Mouse (Mus musculus) forebrain, embryonic 16.5 days (tissue): ENCODE measurements around the gene Map1lc3b. TPM values are rescaled to one million over a fixed set of nuclear protein-coding genes. Genes with fewer than 3 reads are reported as not detected.

ENCODE experiments used
- ATAC-seq: fragments of 200-750 bp; cut with Nextera tagmentation; 2 replicates; pipeline ENCODE4 v1.8.0; 2017; ENCODE audit warnings: mild to moderate bottlenecking, moderate library complexity
- H3K27ac ChIP-seq: fragments of 300-500 bp; sonication (generic); 2 replicates; pipeline ENCODE4 v1.5.1; 2014; ENCODE audit warnings: low read length, control low read depth
- H3K27me3 ChIP-seq: fragments of 300-500 bp; sonication (generic); replicated peaks from 2 replicates; pipeline ENCODE4 v1.6.1; 2014; ENCODE audit warnings: low read length; ENCODE audit not compliant: control insufficient read depth, insufficient read depth
- H3K36me3 ChIP-seq: fragments of 300-500 bp; sonication (generic); 2 replicates; pipeline ENCODE4 v1.6.1; 2014; ENCODE audit not compliant: control insufficient read depth, insufficient read depth
- H3K4me1 ChIP-seq: fragments of 300-500 bp; sonication (generic); replicated peaks from 2 replicates; pipeline ENCODE4 v1.6.1; 2014; ENCODE audit warnings: low read length; ENCODE audit not compliant: control insufficient read depth, insufficient read depth
- H3K4me2 ChIP-seq: fragments of 300-500 bp; sonication (generic); 2 replicates; pipeline ENCODE4 v1.6.1; 2014; ENCODE audit warnings: mild to moderate bottlenecking, low read length, control low read depth
- H3K4me3 ChIP-seq: fragments of 300-500 bp; sonication (generic); replicated peaks from 2 replicates; pipeline ENCODE4 v1.5.1; 2014; ENCODE audit warnings: mild to moderate bottlenecking, low read length, control low read depth
- H3K9ac ChIP-seq: fragments of 300-500 bp; sonication (generic); replicated peaks from 2 replicates; pipeline ENCODE4 v1.6.1; 2014; ENCODE audit warnings: low read depth, low read length, control low read depth
- H3K9me3 ChIP-seq: fragments of 300-500 bp; sonication (generic); 2 replicates; pipeline ENCODE4 v1.6.1; 2016; ENCODE audit warnings: low read length; ENCODE audit not compliant: control insufficient read depth
- WGBS: fragments of 180-500 bp; shearing (Covaris S2); extraction: QIAGEN DNeasy Blood & Tissue Kit; methylation state at CpG from one replicate; pipeline ENCODE4 v1.1.7; 2014; 5-methylcytosine and 5-hydroxymethylcytosine counted together
- polyA plus RNA-seq: library from polyadenylated mRNA; unstranded; fragments of >200 nt; fragmentation: Nextera tagmentation; extraction: Ambion mirVana; gene quantifications from 2 replicates; pipeline ENCODE4 v1.2.1, GENCODE M21; 2015

Gene Map1lc3b
- polyA plus RNA-seq, 1 experiment from 2014 or later = 407 TPM

DNA sequence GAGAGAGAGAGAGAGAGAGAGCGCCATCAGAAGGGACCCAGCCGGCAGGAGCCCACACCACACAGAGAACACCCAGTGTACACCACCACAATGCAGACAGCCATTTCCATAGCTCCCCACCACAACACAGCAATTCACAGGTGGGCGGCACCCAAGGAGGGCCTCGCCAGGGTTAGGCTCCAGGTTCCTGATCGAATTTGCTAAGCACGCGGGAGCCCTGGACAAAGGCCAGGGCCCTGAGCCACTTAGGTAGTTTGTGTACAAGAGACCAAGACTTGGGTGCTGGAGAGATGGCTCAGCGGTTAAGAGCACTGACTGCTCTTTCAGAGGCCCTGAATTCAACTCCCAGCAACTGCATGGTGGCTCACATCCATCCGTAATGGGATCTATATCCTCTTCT lies 37.7 kb upstream of the Map1lc3b start:
- Histone ChIP-seq H3K36me3 (peaks cover 23% of the 10 kb centered on the region), H3K4me3 (no peak overlapping the region), H3K4me1 (no peaks in the 10 kb centered on the region), H3K27me3 (no peaks in the 10 kb centered on the region), H3K9me3 (no peaks in the 10 kb centered on the region), H3K9ac (no peak overlapping the region), H3K4me2 (no peak overlapping the region), H3K27ac (no peak overlapping the region)
- 86% methylated on average over 9 of the region's 9 CpGs for WGBS
- ATAC-seq = no peak

DNA sequence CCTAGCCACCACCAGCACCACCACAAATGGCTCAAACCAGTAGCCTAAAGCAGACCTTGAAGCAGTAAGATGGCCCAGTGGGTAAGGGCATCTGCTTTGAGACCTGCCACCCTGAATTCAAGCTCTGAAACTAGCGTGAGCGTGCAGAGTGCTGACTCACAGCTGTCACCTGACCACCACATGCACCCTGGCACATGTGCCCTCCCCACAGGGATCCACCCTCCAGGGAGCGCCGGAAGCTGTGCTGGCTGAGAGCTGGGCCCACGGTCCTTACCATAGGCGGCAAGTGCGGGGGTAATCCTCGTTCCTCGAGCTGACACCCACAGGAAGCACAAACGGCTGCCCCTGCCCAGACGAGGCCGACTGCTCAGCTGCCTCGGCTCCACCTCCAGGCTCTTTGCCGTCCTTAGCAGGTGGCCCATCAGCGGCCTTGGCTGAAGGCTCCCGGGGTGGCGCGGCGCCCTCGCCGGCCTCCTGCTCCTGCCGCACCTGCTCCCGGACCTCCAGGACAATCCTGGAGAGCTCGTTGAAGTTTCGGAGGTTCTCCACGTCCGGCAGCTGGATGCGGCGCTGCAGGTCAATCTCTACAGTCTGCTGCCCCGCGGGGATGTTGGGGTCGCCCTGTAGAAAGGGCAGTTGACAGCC lies 36.2 kb upstream of the Map1lc3b start:
- Histone ChIP-seq H3K36me3 (peaks cover 23% of the 10 kb centered on the region), H3K4me3 (no peak overlapping the region), H3K27me3 (no peaks in the 10 kb centered on the region), H3K4me1 (no peaks in the 10 kb centered on the region), H3K4me2 (no peak overlapping the region), H3K27ac (no peak overlapping the region), H3K9me3 (no peaks in the 10 kb centered on the region), H3K9ac (no peak overlapping the region)
- ATAC-seq = no peak
- 94% methylated on average over 32 of the region's 32 CpGs for WGBS

DNA sequence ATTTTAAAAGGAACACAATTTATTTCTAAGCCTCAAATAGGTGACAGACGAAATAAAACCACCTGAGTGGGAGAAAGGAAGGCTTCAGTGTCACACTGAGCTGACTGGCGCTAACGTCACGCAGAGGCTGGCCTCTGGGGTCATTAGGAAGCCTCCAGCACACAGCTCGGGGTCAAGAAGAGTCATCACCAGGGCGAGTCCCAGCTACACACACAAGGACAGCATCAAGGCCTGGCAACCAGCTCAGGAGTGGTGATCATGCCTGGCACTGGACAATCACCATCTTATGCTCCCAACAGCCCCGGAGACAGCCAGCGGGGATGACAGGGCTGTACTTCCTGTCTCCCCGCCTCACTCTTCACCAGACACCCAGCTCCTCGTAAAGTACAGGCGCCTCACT lies 32.4 kb upstream of the Map1lc3b start:
- Histone ChIP-seq H3K36me3 (peaks cover 14% of the 10 kb centered on the region; the same call in 1 of the 2 replicates), H3K4me2 (no peak overlapping the region), H3K27ac (no peak overlapping the region), H3K27me3 (no peaks in the 10 kb centered on the region), H3K9ac (no peak overlapping the region), H3K4me3 (no peak overlapping the region), H3K4me1 (no peaks in the 10 kb centered on the region), H3K9me3 (no peaks in the 10 kb centered on the region)
- no peak for ATAC-seq
- 94% methylated on average over 11 of the region's 11 CpGs for WGBS

DNA sequence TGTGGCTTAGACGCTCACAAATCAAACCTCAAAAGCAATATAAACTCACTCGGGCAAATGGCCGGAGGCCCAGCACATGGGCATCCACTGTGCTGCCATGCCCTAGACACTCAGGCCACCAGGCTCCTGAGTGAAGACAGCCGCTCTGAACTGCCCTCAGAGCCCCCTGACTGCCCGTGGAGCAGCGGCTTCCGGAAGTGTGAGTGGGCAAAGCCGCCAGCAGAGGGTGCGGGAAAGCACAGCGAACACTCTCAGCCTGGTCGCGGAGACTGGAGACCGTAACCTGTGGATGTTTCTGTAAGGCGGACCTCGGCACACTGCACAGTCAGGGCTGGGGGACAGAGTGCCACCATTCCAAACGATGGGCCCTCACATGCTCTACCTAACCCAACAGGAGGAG lies 31.6 kb upstream of the Map1lc3b start:
- Histone ChIP-seq H3K9me3 (no peaks in the 10 kb centered on the region), H3K4me3 (no peak overlapping the region), H3K9ac (no peak overlapping the region), H3K4me2 (no peak overlapping the region), H3K27me3 (no peaks in the 10 kb centered on the region), H3K36me3 (peaks cover 9% of the 10 kb centered on the region; the same call in 1 of the 2 replicates), H3K4me1 (no peaks in the 10 kb centered on the region), H3K27ac (no peak overlapping the region)
- ATAC-seq = no peak
- 92% methylated on average over 16 of the region's 16 CpGs for WGBS

DNA sequence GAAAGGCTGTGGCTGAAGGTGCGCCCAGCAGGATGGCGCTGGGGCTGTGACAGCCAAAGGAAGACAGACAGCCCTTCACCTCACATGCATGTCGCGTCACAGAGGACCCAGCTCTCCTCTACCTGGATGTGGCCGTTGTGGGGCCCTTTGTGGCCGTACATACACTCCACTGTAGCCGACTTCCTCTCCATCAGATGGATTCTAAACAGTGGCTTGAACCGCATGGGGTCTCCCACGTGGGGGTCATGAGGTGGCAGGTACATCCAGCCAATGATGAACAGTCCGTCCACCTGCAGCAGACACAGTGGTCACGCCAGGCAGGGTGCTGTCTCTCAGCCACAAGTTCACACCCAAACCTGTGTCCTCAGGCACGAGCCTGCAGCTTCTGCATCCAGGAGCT lies 30.4 kb upstream of the Map1lc3b start:
- H3K27ac ChIP-seq = no peak overlapping the region
- no peak overlapping the region for H3K9ac ChIP-seq
- 94% methylated on average over 12 of the region's 12 CpGs for WGBS
- ATAC-seq = no peak
- no peak overlapping the region for H3K4me3 ChIP-seq
- peaks cover 5% of the 10 kb centered on the region; the same call in 1 of the 2 replicates for H3K36me3 ChIP-seq
- H3K9me3 ChIP-seq = no peaks in the 10 kb centered on the region
- H3K4me2 ChIP-seq = no peak overlapping the region
- no peaks in the 10 kb centered on the region for H3K4me1 ChIP-seq
- H3K27me3 ChIP-seq = no peaks in the 10 kb centered on the region

DNA sequence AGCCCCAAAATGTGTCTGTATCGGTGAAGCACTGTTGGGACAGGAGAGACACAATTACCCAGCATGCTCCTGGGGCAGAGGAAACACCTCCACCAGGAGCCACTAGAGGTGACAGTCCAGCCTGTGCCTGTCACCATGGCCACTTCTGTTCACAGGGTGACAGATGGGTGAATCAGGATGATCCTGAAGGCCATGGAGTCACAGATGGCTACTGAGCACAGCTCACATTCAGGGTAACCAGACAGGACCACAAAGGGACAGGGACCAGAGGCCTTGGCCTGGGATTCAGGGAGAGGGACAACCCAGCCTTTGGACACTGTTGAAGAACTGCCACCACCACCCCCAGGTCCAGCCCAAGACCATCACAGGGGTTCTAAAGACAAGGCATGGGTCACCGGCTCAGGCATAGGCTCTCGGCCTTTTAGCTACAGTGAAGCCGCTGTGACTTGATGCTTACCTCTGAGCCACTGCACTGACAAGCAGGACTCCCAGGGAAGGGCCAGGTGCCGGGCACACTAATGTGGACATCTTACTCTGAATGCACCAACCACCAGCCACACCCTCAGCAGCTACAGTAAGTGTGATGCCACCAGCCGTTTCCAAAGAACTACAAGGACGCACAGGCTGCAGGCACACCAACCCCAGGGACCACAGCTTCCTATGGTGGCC lies 29.6 kb upstream of the Map1lc3b start:
- peaks cover 5% of the 10 kb centered on the region; the same call in 1 of the 2 replicates for H3K36me3 ChIP-seq
- H3K27me3 ChIP-seq = no peaks in the 10 kb centered on the region
- no peaks in the 10 kb centered on the region for H3K4me1 ChIP-seq
- WGBS = 94% methylated on average over 7 of the region's 7 CpGs
- H3K9ac ChIP-seq = no peak overlapping the region
- no peak overlapping the region for H3K4me2 ChIP-seq
- no peaks in the 10 kb centered on the region for H3K9me3 ChIP-seq
- H3K4me3 ChIP-seq = no peak overlapping the region
- ATAC-seq = no peak
- no peak overlapping the region for H3K27ac ChIP-seq

DNA sequence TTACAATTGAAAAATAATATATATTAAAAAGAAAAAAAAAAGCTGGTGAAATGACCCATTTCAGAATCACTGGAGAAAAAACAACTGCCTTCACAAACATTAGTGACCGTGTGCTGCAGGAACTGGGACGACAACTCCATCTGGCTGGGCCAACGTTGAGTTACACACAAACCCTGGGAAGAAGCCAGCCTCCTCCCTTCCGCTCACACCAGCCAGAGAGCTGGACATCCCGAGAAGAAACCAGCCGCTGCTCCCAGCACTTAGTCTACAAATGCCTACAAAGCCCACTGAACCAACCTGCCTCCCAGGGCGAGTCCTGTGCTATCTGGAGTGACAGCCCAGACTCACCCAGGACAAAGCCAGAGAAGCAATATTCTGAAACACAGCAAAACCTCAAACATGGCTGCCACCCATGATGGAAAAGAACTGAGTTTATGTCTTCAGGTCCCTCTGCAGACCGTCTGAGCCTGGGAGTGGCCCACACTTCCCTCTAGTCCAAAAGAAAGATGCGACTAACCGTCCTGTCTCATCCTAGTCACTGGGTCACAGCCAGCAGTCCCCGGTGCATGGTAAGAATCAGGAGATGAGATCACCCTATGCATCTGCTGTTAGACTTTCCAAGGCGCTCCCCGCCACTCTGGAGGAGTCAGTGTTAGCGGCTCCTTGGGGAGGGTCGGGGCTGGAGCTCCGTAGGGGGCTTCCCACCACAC lies 28.4 kb upstream of the Map1lc3b start:
- H3K9me3 ChIP-seq = no peaks in the 10 kb centered on the region
- H3K27me3 ChIP-seq = no peaks in the 10 kb centered on the region
- ATAC-seq = no peak
- no peak overlapping the region for H3K4me2 ChIP-seq
- H3K4me1 ChIP-seq = no peaks in the 10 kb centered on the region
- H3K27ac ChIP-seq = no peak overlapping the region
- no peak overlapping the region for H3K4me3 ChIP-seq
- no peak overlapping the region for H3K9ac ChIP-seq
- peaks cover 5% of the 10 kb centered on the region; the same call in 1 of the 2 replicates for H3K36me3 ChIP-seq
- WGBS = 84% methylated on average over 15 of the region's 16 CpGs

DNA sequence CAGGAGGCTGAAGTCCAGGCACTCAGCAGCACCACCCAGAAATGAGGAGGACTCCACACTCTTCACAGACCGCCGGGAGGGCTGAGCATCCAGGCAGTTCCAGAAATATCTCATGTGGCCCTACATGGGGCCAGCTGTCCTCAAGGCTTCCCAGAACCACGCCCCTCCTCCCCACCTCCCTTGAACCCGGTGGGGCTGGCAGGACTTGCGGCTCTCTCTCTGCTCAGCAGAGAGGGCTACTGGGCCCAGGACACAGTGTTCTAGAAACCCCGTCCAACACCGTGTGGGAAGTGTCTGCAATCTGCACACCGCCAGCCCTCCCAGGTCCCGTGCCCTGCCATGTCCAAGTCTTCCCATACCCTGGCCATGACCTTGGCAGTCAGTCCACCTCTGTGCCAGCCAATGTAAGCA lies 27.2 kb upstream of the Map1lc3b start:
- H3K27me3 ChIP-seq = no peaks in the 10 kb centered on the region
- H3K9ac ChIP-seq = no peak overlapping the region
- WGBS = 86% methylated on average over 9 of the region's 9 CpGs
- no peak overlapping the region for H3K4me2 ChIP-seq
- H3K36me3 ChIP-seq = peaks cover 5% of the 10 kb centered on the region; the same call in 1 of the 2 replicates
- no peak for ATAC-seq
- H3K27ac ChIP-seq = no peak overlapping the region
- H3K9me3 ChIP-seq = no peaks in the 10 kb centered on the region
- H3K4me3 ChIP-seq = no peak overlapping the region
- H3K4me1 ChIP-seq = no peaks in the 10 kb centered on the region

DNA sequence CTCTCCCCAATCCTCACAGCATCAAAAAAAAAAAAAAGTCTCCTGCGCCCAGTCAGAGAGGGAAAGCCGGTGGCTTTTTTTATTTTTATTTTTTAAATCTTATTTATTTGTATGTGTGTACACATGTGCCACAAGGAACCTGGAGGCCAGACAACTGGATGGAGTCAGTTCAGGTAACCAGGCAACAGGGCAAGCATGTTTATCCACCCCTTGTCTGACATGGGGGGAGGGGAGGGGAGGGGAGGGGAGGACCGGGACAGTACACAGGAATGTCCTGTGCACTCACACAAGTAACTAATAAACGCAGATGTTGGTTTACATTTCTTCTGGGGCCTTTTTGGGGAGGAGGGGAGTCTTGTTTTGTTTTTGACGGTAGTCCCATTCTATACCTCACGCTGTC lies 26.5 kb upstream of the Map1lc3b start:
- Histone ChIP-seq H3K9ac (no peak overlapping the region), H3K27me3 (no peaks in the 10 kb centered on the region), H3K36me3 (peaks cover 5% of the 10 kb centered on the region; the same call in 1 of the 2 replicates), H3K27ac (no peak overlapping the region), H3K4me1 (no peaks in the 10 kb centered on the region), H3K4me2 (no peak overlapping the region), H3K9me3 (no peaks in the 10 kb centered on the region), H3K4me3 (no peak overlapping the region)
- no peak for ATAC-seq
- 72% methylated on average over 6 of the region's 6 CpGs for WGBS
